Mouse (Mus musculus) C2C12 (cell line): ENCODE measurements around the gene Prtg.

Experiments
- CEBPB ChIP-seq: IDR thresholded peaks from one replicate; pipeline ENCODE4 v1.6.1; 2011; ENCODE audit warnings: low read depth, mild to moderate bottlenecking, control low read depth, moderate library complexity
- CTCF ChIP-seq: IDR thresholded peaks from one replicate; pipeline ENCODE4 v1.5.1; 2011; ENCODE audit not compliant: control insufficient read depth, insufficient read depth, insufficient read length
- MAX ChIP-seq: IDR thresholded peaks from one replicate; pipeline ENCODE4 v1.6.1; 2011; ENCODE audit warnings: mild to moderate bottlenecking, control low read depth
- MYOD1 ChIP-seq: IDR thresholded peaks from one replicate; pipeline ENCODE4 v1.6.1; 2011; ENCODE audit warnings: low read depth; ENCODE audit not compliant: control insufficient read depth, insufficient read length
- USF1 ChIP-seq: IDR thresholded peaks from one replicate; pipeline ENCODE4 v1.6.1; 2011; ENCODE audit warnings: low read depth, mild to moderate bottlenecking, control low read depth, moderate library complexity

- TF ChIP-seq CEBPB (no peak), USF1 (no peak), CTCF (no peak), MYOD1 (no peak), MAX (no peak)
These were observed 3.4 kb upstream of the Prtg start for GRCm38 (mm10) chr9:72803280-72803679.
